Mouse (Mus musculus) stomach, embryonic 14.5 days (tissue): ENCODE data around the gene B3gnt3. TPM values are rescaled to one million over a fixed set of nuclear protein-coding genes. Genes with fewer than 3 reads are reported as not detected.

Source experiments
- ATAC-seq: fragments of 200-750 bp; cut with Nextera tagmentation; 2 replicates; pipeline ENCODE4 v1.8.0; 2017; ENCODE audit warnings: low read depth, moderate TSS enrichment; ENCODE audit not compliant: insufficient number of reproducible peaks, insufficient read depth, low FRiP score
- H3K27ac ChIP-seq: fragments of 300-500 bp; sonication (generic); 2 replicates; pipeline ENCODE4 v1.5.1; 2014; ENCODE audit warnings: mild to moderate bottlenecking, low read length, moderate library complexity, mixed read lengths
- H3K27me3 ChIP-seq: fragments of 300-500 bp; sonication (generic); 2 replicates; pipeline ENCODE4 v1.6.1; 2014; ENCODE audit warnings: low read length, control low read depth, mixed read lengths; ENCODE audit not compliant: control insufficient read depth, insufficient read depth
- H3K36me3 ChIP-seq: fragments of 300-500 bp; sonication (generic); 2 replicates; pipeline ENCODE4 v1.6.1; 2014; ENCODE audit warnings: mild to moderate bottlenecking, control low read depth, low read length, moderate library complexity, mixed read lengths; ENCODE audit not compliant: control insufficient read depth, insufficient read depth
- H3K4me1 ChIP-seq: fragments of 300-500 bp; sonication (generic); 2 replicates; pipeline ENCODE4 v1.6.1; 2014; ENCODE audit warnings: low read length, control low read depth, mixed read lengths; ENCODE audit not compliant: control insufficient read depth, insufficient read depth
- H3K4me2 ChIP-seq: fragments of 300-500 bp; sonication (generic); replicated peaks from 2 replicates; pipeline ENCODE4 v1.6.1; 2014; ENCODE audit warnings: low read depth, low read length, control low read depth
- H3K4me3 ChIP-seq: fragments of 300-500 bp; sonication (generic); 2 replicates; pipeline ENCODE4 v1.5.1; 2014; ENCODE audit warnings: low read depth, low read length, control low read depth
- H3K9ac ChIP-seq: fragments of 300-500 bp; sonication (generic); replicated peaks from 2 replicates; pipeline ENCODE4 v1.6.1; 2014; ENCODE audit warnings: low read depth, mild to moderate bottlenecking, control low read depth, low read length, moderate library complexity, mixed read lengths
- H3K9me3 ChIP-seq: fragments of 300-500 bp; sonication (generic); 2 replicates; pipeline ENCODE4 v1.6.1; 2016; ENCODE audit warnings: low read depth, low read length, control low read depth; ENCODE audit not compliant: control insufficient read depth
- WGBS: fragments of 180-500 bp; shearing (Covaris S2); extraction: QIAGEN DNeasy Blood & Tissue Kit; methylation state at CpG from one replicate; pipeline ENCODE4 v1.1.7; 2014; 5-methylcytosine and 5-hydroxymethylcytosine counted together
- polyA plus RNA-seq: library from polyadenylated mRNA; unstranded; fragments of >200 nt; fragmentation: Nextera tagmentation; extraction: Ambion mirVana; gene quantifications from 2 replicates; pipeline ENCODE4 v1.2.1, GENCODE M21; 2014

B3gnt3 gene
- polyA plus RNA-seq, 1 experiment from 2014 or later: 5.4 TPM

GRCm38 (mm10) chr8:71731652-71732230 lies 30.2 kb upstream of the B3gnt3 start:
- no peak for ATAC-seq
- Histone ChIP-seq H3K27ac (no peak overlapping the region), H3K9me3 (no peaks in the 10 kb centered on the region), H3K4me1 (peaks cover 4% of the 10 kb centered on the region; the same call in 1 of the 2 replicates), H3K9ac (no peak overlapping the region), H3K4me2 (no peak overlapping the region), H3K27me3 (no peaks in the 10 kb centered on the region), H3K4me3 (no peak overlapping the region), H3K36me3 (no peaks in the 10 kb centered on the region)
- whole genome bisulfite sequencing: 45% methylated on average over 3 of the region's 3 CpGs

GRCm38 (mm10) chr8:71728826-71729620 lies 27.4 kb upstream of the B3gnt3 start:
- Histone ChIP-seq H3K4me2 (peak overlapping the region; percentile 43), H3K27ac (no peak overlapping the region), H3K9me3 (no peaks in the 10 kb centered on the region), H3K4me3 (peak overlapping the region; percentile 17; the same call in 1 of the 2 replicates), H3K27me3 (no peaks in the 10 kb centered on the region), H3K9ac (no peak overlapping the region), H3K36me3 (no peaks in the 10 kb centered on the region), H3K4me1 (peaks cover 4% of the 10 kb centered on the region; the same call in 1 of the 2 replicates)
- WGBS: 4% methylated on average over 16 of the region's 16 CpGs
- no peak for ATAC-seq

- no peak overlapping the region for H3K9ac ChIP-seq
Observed at GRCm38 (mm10) chr8:71728240-71728785, 26.7 kb upstream of the B3gnt3 start.

GRCm38 (mm10) chr8:71725122-71725924 lies 23.7 kb upstream of the B3gnt3 start, which contains the start of gene Fcho1:
Gene Fcho1 (minus strand): TSS chr8:71725716.
- Histone ChIP-seq H3K4me3 (peak within 1 kb of the TSS; percentile 43), H3K27ac (no peak within 1 kb of the TSS), H3K4me2 (peak within 1 kb of the TSS; percentile 79), H3K27me3 (no peaks in the 10 kb centered on the region), H3K4me1 (peaks cover 4% of the 10 kb centered on the region; the same call in 1 of the 2 replicates), H3K9me3 (no peaks in the 10 kb centered on the region), H3K36me3 (no peaks in the 10 kb centered on the region), H3K9ac (peak within 1 kb of the TSS; percentile 12; the same call in 1 of the 2 replicates)
- peak; percentile 80 for ATAC-seq
- under 1% methylated on average over 54 of the region's 54 CpGs for WGBS

More at GRCm38 (mm10) chr8:71728240-71728785, 26.7 kb upstream of the B3gnt3 start:
- Histone ChIP-seq H3K27me3 (no peaks in the 10 kb centered on the region), H3K36me3 (no peaks in the 10 kb centered on the region), H3K9me3 (no peaks in the 10 kb centered on the region), H3K27ac (no peak overlapping the region), H3K4me1 (peaks cover 4% of the 10 kb centered on the region; the same call in 1 of the 2 replicates), H3K4me3 (peak overlapping the region; percentile 17; the same call in 1 of the 2 replicates), H3K4me2 (peak overlapping the region; percentile 43)
- WGBS: 6% methylated on average over 19 of the region's 21 CpGs
- ATAC-seq: peak; percentile 19; the same call in 1 of the 2 replicates

GRCm38 (mm10) chr8:71724389-71724788 lies 22.8 kb upstream of the B3gnt3 start:
- H3K27me3 ChIP-seq: no peaks in the 10 kb centered on the region
- 44% methylated on average over 4 of the region's 4 CpGs for WGBS
- no peak for ATAC-seq
- no peaks in the 10 kb centered on the region for H3K36me3 ChIP-seq
- no peak overlapping the region for H3K4me3 ChIP-seq
- no peak overlapping the region; the same call in 1 of the 2 replicates for H3K4me2 ChIP-seq
- no peak overlapping the region for H3K9ac ChIP-seq
- peaks cover 4% of the 10 kb centered on the region; the same call in 1 of the 2 replicates for H3K4me1 ChIP-seq
- H3K27ac ChIP-seq: no peak overlapping the region
- H3K9me3 ChIP-seq: no peaks in the 10 kb centered on the region

GRCm38 (mm10) chr8:71723047-71723551 lies 21.5 kb upstream of the B3gnt3 start:
- no peak for ATAC-seq
- H3K36me3 ChIP-seq: no peaks in the 10 kb centered on the region
- H3K27me3 ChIP-seq: no peaks in the 10 kb centered on the region
- H3K4me1 ChIP-seq: peaks cover under 1% of the 10 kb centered on the region; the same call in 1 of the 2 replicates
- H3K4me2 ChIP-seq: no peak overlapping the region
- WGBS: 60% methylated on average over 14 of the region's 14 CpGs
- no peak overlapping the region for H3K9ac ChIP-seq
- no peak overlapping the region for H3K27ac ChIP-seq
- no peaks in the 10 kb centered on the region for H3K9me3 ChIP-seq
- no peak overlapping the region for H3K4me3 ChIP-seq

GRCm38 (mm10) chr8:71719928-71720457 lies 18.4 kb upstream of the B3gnt3 start:
- no peaks in the 10 kb centered on the region for H3K9me3 ChIP-seq
- ATAC-seq: no peak
- WGBS: 38% methylated on average over 7 of the region's 7 CpGs

More at GRCm38 (mm10) chr8:71719928-71720457, 18.4 kb upstream of the B3gnt3 start:
- Histone ChIP-seq H3K4me3 (no peak overlapping the region), H3K4me1 (no peaks in the 10 kb centered on the region), H3K9ac (no peak overlapping the region), H3K4me2 (no peak overlapping the region), H3K27ac (no peak overlapping the region), H3K36me3 (no peaks in the 10 kb centered on the region), H3K27me3 (no peaks in the 10 kb centered on the region)
